Mouse (Mus musculus): ENCODE measurements around the gene Gm20388. TPM values are rescaled to one million over a fixed set of nuclear protein-coding genes. Genes with fewer than 3 reads are reported as not detected.
A peak's percentile ranks its signal among the peaks of the same experiment; 100 is the strongest.

The Gm20388 gene
- total and polyA plus RNA-seq, 2 experiments from 2014 or later = 17.3 TPM; not detected in 1

- ATAC-seq (ENCODE audit: insufficient read depth, low read depth) = peak; percentile 7
- no peaks in the 10 kb centered on the region for H3K27me3 ChIP-seq (ENCODE audit: control insufficient read depth, insufficient read depth, low read length)
- H3K27ac ChIP-seq (ENCODE audit: low read depth) = peak overlapping the region; percentile 90
- no peak for DNase-seq (ENCODE audit: low spot score)
- H3K9ac ChIP-seq (replicated peaks; ENCODE audit: low read depth, low read length) = peak overlapping the region; percentile 79
- TF ChIP-seq EP300 (IDR thresholded peaks at IDR 0.05; ENCODE audit: low read depth) (no peak), CTCF (IDR thresholded peaks at IDR 0.05; ENCODE audit: low read depth) (no peak)
- peak overlapping the region; percentile 80 for H3K4me3 ChIP-seq (ENCODE audit: low read depth, low read length)
- no peaks in the 10 kb centered on the region for H3K9me3 ChIP-seq (replicated peaks; ENCODE audit: control insufficient read depth, low read length)
- H3K4me1 ChIP-seq (ENCODE audit: control insufficient read depth, insufficient read depth) = peaks cover 46% of the 10 kb centered on the region
- peak overlapping the region; percentile 77 for H3K4me2 ChIP-seq (ENCODE audit: low read depth, low read length)
- 18% methylated on average over 50 of the region's 50 CpGs for WGBS
- no peaks in the 10 kb centered on the region for H3K36me3 ChIP-seq (replicated peaks; ENCODE audit: control insufficient read depth, insufficient read depth, low read length)
Measured at GRCm38 (mm10) chr8:120486477-120487376, 576.1 kb downstream of the Gm20388 start.

- peak overlapping the region; percentile 77 for H3K4me2 ChIP-seq (ENCODE audit: low read depth, low read length)
- DNase-seq (ENCODE audit: low spot score) (no peak), ATAC-seq (ENCODE audit: insufficient read depth, low read depth) (peak; percentile 28)
- H3K9ac ChIP-seq (replicated peaks; ENCODE audit: low read depth, low read length) = peak overlapping the region; percentile 79
- H3K27ac ChIP-seq (ENCODE audit: low read depth) = peak overlapping the region; percentile 90
- H3K36me3 ChIP-seq (replicated peaks; ENCODE audit: control insufficient read depth, insufficient read depth, low read length) = no peaks in the 10 kb centered on the region
- TF ChIP-seq CTCF (IDR thresholded peaks at IDR 0.05; ENCODE audit: low read depth) (no peak), EP300 (IDR thresholded peaks at IDR 0.05; ENCODE audit: low read depth) (no peak)
- H3K9me3 ChIP-seq (replicated peaks; ENCODE audit: control insufficient read depth, low read length) = no peaks in the 10 kb centered on the region
- no peaks in the 10 kb centered on the region for H3K27me3 ChIP-seq (ENCODE audit: control insufficient read depth, insufficient read depth, low read length)
- H3K4me1 ChIP-seq (ENCODE audit: control insufficient read depth, insufficient read depth) = peaks cover 52% of the 10 kb centered on the region
- peak overlapping the region; percentile 80 for H3K4me3 ChIP-seq (ENCODE audit: low read depth, low read length)
- WGBS = under 1% methylated on average over 34 of the region's 34 CpGs
Measured at GRCm38 (mm10) chr8:120487377-120487728, 576.7 kb downstream of the Gm20388 start.

GRCm38 (mm10) chr8:120487729-120488510 lies 577.3 kb downstream of the Gm20388 start:
- Histone ChIP-seq H3K4me3 (ENCODE audit: low read depth, low read length) (peak overlapping the region; percentile 80), H3K27ac (ENCODE audit: low read depth) (peak overlapping the region; percentile 90), H3K27me3 (ENCODE audit: control insufficient read depth, insufficient read depth, low read length) (no peaks in the 10 kb centered on the region), H3K4me1 (ENCODE audit: control insufficient read depth, insufficient read depth) (peaks cover 58% of the 10 kb centered on the region), H3K9me3 (replicated peaks; ENCODE audit: control insufficient read depth, low read length) (no peaks in the 10 kb centered on the region), H3K9ac (replicated peaks; ENCODE audit: low read depth, low read length) (peak overlapping the region; percentile 79), H3K36me3 (replicated peaks; ENCODE audit: control insufficient read depth, insufficient read depth, low read length) (no peaks in the 10 kb centered on the region), H3K4me2 (ENCODE audit: low read depth, low read length) (peak overlapping the region; percentile 77)
- under 1% methylated on average over 51 of the region's 55 CpGs for WGBS
- TF ChIP-seq EP300 (IDR thresholded peaks at IDR 0.05; ENCODE audit: low read depth) (no peak), CTCF (IDR thresholded peaks at IDR 0.05; ENCODE audit: low read depth) (no peak)
- DNase-seq (ENCODE audit: low spot score) (no peak), ATAC-seq (ENCODE audit: insufficient read depth, low read depth) (peak; percentile 45; the same call in 1 of the 2 replicates)

GRCm38 (mm10) chr8:120488636-120489131 lies 578.0 kb downstream of the Gm20388 start:
- ATAC-seq (ENCODE audit: insufficient read depth, low read depth) (no peak), DNase-seq (ENCODE audit: low spot score) (no peak)
- TF ChIP-seq CTCF (IDR thresholded peaks at IDR 0.05; ENCODE audit: low read depth) = no peak
- TF ChIP-seq EP300 (IDR thresholded peaks at IDR 0.05; ENCODE audit: low read depth) = no peak
- peak overlapping the region; percentile 90 for H3K27ac ChIP-seq (ENCODE audit: low read depth)
- H3K36me3 ChIP-seq (replicated peaks; ENCODE audit: control insufficient read depth, insufficient read depth, low read length) = no peaks in the 10 kb centered on the region
- H3K4me1 ChIP-seq (ENCODE audit: control insufficient read depth, insufficient read depth) = peaks cover 64% of the 10 kb centered on the region
- no peaks in the 10 kb centered on the region for H3K9me3 ChIP-seq (replicated peaks; ENCODE audit: control insufficient read depth, low read length)
- peak overlapping the region; percentile 80 for H3K4me3 ChIP-seq (ENCODE audit: low read depth, low read length)
- no peaks in the 10 kb centered on the region for H3K27me3 ChIP-seq (ENCODE audit: control insufficient read depth, insufficient read depth, low read length)
- H3K9ac ChIP-seq (replicated peaks; ENCODE audit: low read depth, low read length) = peak overlapping the region; percentile 79
- WGBS = under 1% methylated on average over 24 of the region's 25 CpGs
- H3K4me2 ChIP-seq (ENCODE audit: low read depth, low read length) = peak overlapping the region; percentile 77

- Histone ChIP-seq H3K4me1 (ENCODE audit: control insufficient read depth, insufficient read depth) (peaks cover 60% of the 10 kb centered on the region), H3K9ac (replicated peaks; ENCODE audit: low read depth, low read length) (peak overlapping the region; percentile 79)
- under 1% methylated on average over 71 of the region's 73 CpGs for WGBS
Measured at GRCm38 (mm10) chr8:120489142-120489754, 578.6 kb downstream of the Gm20388 start.

More at GRCm38 (mm10) chr8:120489142-120489754, 578.6 kb downstream of the Gm20388 start:
- ATAC-seq (ENCODE audit: insufficient read depth, low read depth) = no peak
- DNase-seq (ENCODE audit: low spot score) = no peak
- Histone ChIP-seq H3K4me3 (ENCODE audit: low read depth, low read length) (peak overlapping the region; percentile 80), H3K36me3 (replicated peaks; ENCODE audit: control insufficient read depth, insufficient read depth, low read length) (no peaks in the 10 kb centered on the region), H3K27ac (ENCODE audit: low read depth) (peak overlapping the region; percentile 90), H3K27me3 (ENCODE audit: control insufficient read depth, insufficient read depth, low read length) (no peaks in the 10 kb centered on the region), H3K9me3 (replicated peaks; ENCODE audit: control insufficient read depth, low read length) (no peaks in the 10 kb centered on the region), H3K4me2 (ENCODE audit: low read depth, low read length) (peak overlapping the region; percentile 77)
- TF ChIP-seq CTCF (IDR thresholded peaks at IDR 0.05; ENCODE audit: low read depth) (no peak), EP300 (IDR thresholded peaks at IDR 0.05; ENCODE audit: low read depth) (no peak)
